Mouse (Mus musculus): Measurements from ENCODE around the gene Mpp2. TPM values are rescaled to one million over a fixed set of nuclear protein-coding genes. Genes with fewer than 3 reads are reported as not detected.

Gene Mpp2
- polyA plus RNA-seq (2014; fragmentation: Illumina TruSeq; extraction: RNeasy Lipid Tissue Mini Kit (QIAGEN cat#74804); ENCODE audit: low read depth, low replicate concordance) = 3.6 TPM

DNA sequence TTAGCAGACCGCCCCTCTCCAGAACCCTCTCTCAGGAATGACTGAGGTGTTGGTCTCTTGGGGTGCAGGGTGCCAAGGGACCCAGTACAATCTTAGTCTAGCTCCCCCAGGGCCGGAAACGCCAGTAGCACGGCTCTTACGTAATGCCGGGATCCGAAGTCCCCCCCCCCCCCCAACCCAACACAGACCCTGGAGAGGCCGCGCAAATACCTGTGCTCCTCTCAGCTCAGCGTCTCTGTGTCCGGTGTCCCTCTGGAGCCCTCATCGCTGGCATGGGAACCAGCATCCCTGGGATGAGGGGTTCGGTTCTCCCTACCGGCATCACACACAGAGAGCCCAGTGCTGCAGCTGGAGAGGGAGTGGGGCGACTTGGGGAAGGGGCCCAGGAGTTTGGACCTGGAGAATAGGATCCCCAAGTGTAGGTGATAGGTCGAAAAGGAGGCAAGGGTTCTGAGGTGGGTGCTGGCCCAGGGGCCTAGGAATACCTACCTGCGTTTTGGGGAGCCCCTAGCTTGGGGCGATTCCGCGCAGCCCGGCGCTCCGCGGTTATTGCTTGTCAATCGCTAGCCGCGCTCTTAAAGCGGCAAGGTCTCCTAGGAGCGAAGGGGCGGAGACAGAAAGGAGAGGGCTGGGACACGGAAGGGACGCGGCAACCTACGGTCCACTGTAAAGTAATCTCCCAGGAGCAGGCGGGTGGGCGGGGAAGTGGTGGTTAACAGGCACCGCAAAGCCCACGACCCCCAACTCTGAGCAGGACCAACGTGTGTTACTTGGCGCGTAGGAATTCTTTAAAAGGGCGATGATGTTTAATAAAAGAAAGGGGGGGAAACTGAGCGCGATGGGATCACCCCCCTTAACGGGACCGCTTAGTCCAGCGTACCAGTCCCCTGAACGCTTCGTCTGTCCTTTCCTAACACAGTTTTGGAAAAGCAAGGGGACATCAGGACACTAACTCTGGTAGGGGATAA lies at the start of gene Mpp2:
Gene Mpp2, minus strand, starts transcription at position 585 of the 968 bp plus-strand sequence.

DNA sequence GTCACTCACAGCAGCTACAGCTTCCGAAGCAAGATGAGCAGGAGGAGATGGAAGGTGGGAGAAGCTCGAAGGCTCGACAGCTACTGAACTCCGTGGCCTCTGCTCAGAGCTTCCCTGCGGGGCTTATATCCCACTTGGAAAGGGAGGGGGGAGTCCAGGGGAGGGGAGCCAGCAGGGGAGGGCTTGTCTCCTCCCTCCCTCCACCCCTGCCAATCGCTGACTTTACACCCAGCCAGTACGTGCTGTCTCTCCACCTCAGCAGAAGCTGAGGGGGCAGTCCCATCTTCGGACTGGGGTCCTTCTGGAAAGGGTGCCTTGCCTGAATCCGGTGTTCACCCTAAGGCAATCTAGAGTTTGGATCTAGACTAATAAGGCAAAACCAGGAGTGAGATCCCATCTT lies 19.4 kb upstream of the Mpp2 start, which contains the start of gene Pyy:
Gene Pyy, minus strand, starts transcription at position 101 of the 400 bp plus-strand sequence.

DNA sequence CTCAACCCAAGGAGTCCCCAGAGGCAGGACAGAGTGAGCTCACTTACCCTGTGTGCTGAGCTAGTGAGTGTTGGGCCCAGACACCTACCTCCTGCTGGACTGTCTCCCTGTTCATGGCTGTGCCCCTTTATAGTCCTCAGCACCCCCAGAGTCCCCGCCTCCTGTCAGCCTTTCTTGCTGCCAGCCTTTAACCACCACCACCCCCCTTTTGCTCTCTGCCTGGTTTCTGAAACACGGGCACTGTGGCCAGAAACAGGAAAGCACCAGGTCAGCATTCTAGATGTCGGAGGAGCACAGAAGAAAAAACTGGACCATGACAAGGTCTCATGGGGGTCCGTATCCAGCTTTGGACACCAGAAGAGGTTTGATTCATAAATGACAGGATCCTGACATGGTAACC lies 12.9 kb upstream of the Mpp2 start, which contains the start of gene Ppy:
Gene Ppy, minus strand, starts transcription at position 101 of the 400 bp plus-strand sequence.

DNA sequence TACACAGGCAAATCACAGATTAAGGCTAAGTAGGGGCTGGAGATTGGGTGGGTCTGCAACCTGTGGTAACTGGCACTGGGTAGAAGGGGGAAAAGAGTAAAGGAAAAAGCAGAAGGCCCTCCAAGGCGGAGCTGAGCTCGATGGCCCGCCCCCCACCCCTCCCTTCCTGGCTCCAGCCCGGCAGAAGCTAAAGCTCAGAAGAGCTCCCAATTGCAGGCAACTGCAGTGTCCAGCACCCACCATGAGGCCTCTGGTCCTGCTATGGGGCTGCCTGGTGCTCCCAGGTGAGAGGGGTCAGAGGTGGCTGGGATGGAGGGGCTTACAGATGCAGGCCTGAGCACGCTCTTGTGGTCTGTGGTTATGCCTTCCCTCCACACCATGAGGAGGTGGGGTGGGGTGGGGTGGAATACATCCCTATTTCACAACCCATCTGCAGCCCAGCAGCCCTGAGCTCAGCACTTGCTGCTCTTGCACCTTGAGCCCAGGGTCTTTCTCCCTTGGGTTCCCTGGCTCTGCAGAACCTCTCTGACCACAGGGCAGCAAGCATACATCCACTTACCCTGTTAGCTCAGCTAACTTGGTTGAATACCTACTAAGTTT lies 46.9 kb downstream of the Mpp2 start, which contains the start of gene Cd300lg:
Gene Cd300lg, plus strand, starts transcription at position 160 of the 600 bp plus-strand sequence.

DNA sequence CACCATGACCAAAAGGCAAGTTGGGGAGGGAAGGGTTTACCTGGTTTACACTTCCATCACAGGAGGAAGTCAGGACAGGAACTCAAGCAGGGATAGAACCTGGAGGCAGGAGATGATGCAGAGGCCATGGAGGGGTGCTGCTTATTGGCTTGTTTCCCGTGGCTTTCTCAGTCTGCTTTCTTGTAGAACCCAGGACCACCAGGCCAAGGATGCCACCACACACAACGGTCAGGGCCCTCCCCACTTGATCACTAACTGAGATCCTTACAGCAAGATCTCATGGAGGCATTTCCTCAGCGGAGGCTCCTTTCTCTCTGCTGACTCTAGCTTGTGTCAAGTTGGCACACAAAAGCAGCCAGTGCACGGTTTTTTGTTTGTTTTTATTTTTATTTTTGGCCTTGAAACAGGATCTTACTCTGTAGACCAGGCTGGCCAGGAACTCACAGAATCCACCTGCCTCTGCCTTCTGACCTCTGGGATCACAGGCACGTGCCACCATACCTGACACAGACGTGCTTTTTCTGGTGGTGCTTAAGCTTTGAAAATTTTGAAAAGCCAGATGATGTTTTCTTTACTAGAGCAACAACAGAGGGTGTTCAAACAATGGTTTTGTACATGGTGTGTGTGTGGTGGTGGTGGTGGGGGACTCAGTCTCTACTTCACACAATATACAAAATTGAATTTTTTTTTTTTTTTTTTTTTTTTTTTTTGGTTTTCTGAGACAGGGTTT lies 60.1 kb downstream of the Mpp2 start, which contains the start of gene Mpp3:
Gene Mpp3, minus strand, starts transcription at position 375 of the 730 bp plus-strand sequence.

Other genes with a start within 250 kb of the Mpp2 start
- 14.2 TPM for gene Meox1, start 194.1 kb downstream of the Mpp2 start, polyA plus RNA-seq (2014; fragmentation: Illumina TruSeq; extraction: RNeasy Lipid Tissue Mini Kit (QIAGEN cat#74804); ENCODE audit: low read depth, low replicate concordance)
- gene Sost, start 121.5 kb downstream of the Mpp2 start, polyA plus RNA-seq (2014; fragmentation: Illumina TruSeq; extraction: RNeasy Lipid Tissue Mini Kit (QIAGEN cat#74804); ENCODE audit: low read depth, low replicate concordance) = 7.0 TPM
- gene Cfap97d1, start 104.2 kb downstream of the Mpp2 start, polyA plus RNA-seq (2014; fragmentation: Illumina TruSeq; extraction: RNeasy Lipid Tissue Mini Kit (QIAGEN cat#74804); ENCODE audit: low read depth, low replicate concordance) = not detected
- gene Dusp3, start 101.5 kb downstream of the Mpp2 start, polyA plus RNA-seq (2014; fragmentation: Illumina TruSeq; extraction: RNeasy Lipid Tissue Mini Kit (QIAGEN cat#74804); ENCODE audit: low read depth, low replicate concordance) = 71.2 TPM
- gene Mpp3, start 60.1 kb downstream of the Mpp2 start, polyA plus RNA-seq (2014; fragmentation: Illumina TruSeq; extraction: RNeasy Lipid Tissue Mini Kit (QIAGEN cat#74804); ENCODE audit: low read depth, low replicate concordance) = 3.4 TPM
- 86.6 TPM for gene Cd300lg, start 47.0 kb downstream of the Mpp2 start, polyA plus RNA-seq (2014; fragmentation: Illumina TruSeq; extraction: RNeasy Lipid Tissue Mini Kit (QIAGEN cat#74804); ENCODE audit: low read depth, low replicate concordance)
- not detected for gene Ppy, start 12.8 kb upstream of the Mpp2 start, polyA plus RNA-seq (2014; fragmentation: Illumina TruSeq; extraction: RNeasy Lipid Tissue Mini Kit (QIAGEN cat#74804); ENCODE audit: low read depth, low replicate concordance)
- gene Pyy, start 19.3 kb upstream of the Mpp2 start, polyA plus RNA-seq (2014; fragmentation: Illumina TruSeq; extraction: RNeasy Lipid Tissue Mini Kit (QIAGEN cat#74804); ENCODE audit: low read depth, low replicate concordance) = not detected
- not detected for gene Nags, start 57.0 kb upstream of the Mpp2 start, polyA plus RNA-seq (2014; fragmentation: Illumina TruSeq; extraction: RNeasy Lipid Tissue Mini Kit (QIAGEN cat#74804); ENCODE audit: low read depth, low replicate concordance)
- 13.3 TPM for gene Tmem101, start 67.9 kb upstream of the Mpp2 start, polyA plus RNA-seq (2014; fragmentation: Illumina TruSeq; extraction: RNeasy Lipid Tissue Mini Kit (QIAGEN cat#74804); ENCODE audit: low read depth, low replicate concordance)
- gene Lsm12, start 96.8 kb upstream of the Mpp2 start, polyA plus RNA-seq (2014; fragmentation: Illumina TruSeq; extraction: RNeasy Lipid Tissue Mini Kit (QIAGEN cat#74804); ENCODE audit: low read depth, low replicate concordance) = 22.0 TPM
- gene G6pc3, start 101.1 kb upstream of the Mpp2 start, polyA plus RNA-seq (2014; fragmentation: Illumina TruSeq; extraction: RNeasy Lipid Tissue Mini Kit (QIAGEN cat#74804); ENCODE audit: low read depth, low replicate concordance) = 42.9 TPM
- 100 TPM for gene Hdac5, start 141.7 kb upstream of the Mpp2 start, polyA plus RNA-seq (2014; fragmentation: Illumina TruSeq; extraction: RNeasy Lipid Tissue Mini Kit (QIAGEN cat#74804); ENCODE audit: low read depth, low replicate concordance)
- gene BC030867, start 160.4 kb upstream of the Mpp2 start, polyA plus RNA-seq (2014; fragmentation: Illumina TruSeq; extraction: RNeasy Lipid Tissue Mini Kit (QIAGEN cat#74804); ENCODE audit: low read depth, low replicate concordance) = 0.45 TPM
- gene Asb16, start 180.2 kb upstream of the Mpp2 start, polyA plus RNA-seq (2014; fragmentation: Illumina TruSeq; extraction: RNeasy Lipid Tissue Mini Kit (QIAGEN cat#74804); ENCODE audit: low read depth, low replicate concordance) = 0.86 TPM
- 33.1 TPM for gene Tmub2, start 196.4 kb upstream of the Mpp2 start, polyA plus RNA-seq (2014; fragmentation: Illumina TruSeq; extraction: RNeasy Lipid Tissue Mini Kit (QIAGEN cat#74804); ENCODE audit: low read depth, low replicate concordance)
- gene Atxn7l3, start 208.1 kb upstream of the Mpp2 start, polyA plus RNA-seq (2014; fragmentation: Illumina TruSeq; extraction: RNeasy Lipid Tissue Mini Kit (QIAGEN cat#74804); ENCODE audit: low read depth, low replicate concordance) = 19.8 TPM
- gene Ubtf, start 231.2 kb upstream of the Mpp2 start, polyA plus RNA-seq (2014; fragmentation: Illumina TruSeq; extraction: RNeasy Lipid Tissue Mini Kit (QIAGEN cat#74804); ENCODE audit: low read depth, low replicate concordance) = 59.2 TPM